Mouse (Mus musculus) neutrophil, adult 83 days (primary cell): Measurements from ENCODE around the gene 6330403K07Rik. TPM values are rescaled to one million over a fixed set of nuclear protein-coding genes. Genes with fewer than 3 reads are reported as not detected.

Experiments
- total RNA-seq, 2 experiments: library from RNA; stranded (reverse); gene quantifications; one replicate each; pipeline ENCODE4 v1.2.4; 2023

The 6330403K07Rik gene
- total RNA-seq = not detected

GRCm38 (mm10) chr11:71033163-71033761, at the start of gene 6330403K07Rik:
6330403K07Rik (minus strand) TSS chr11:71033513.

GRCm38 (mm10) chr11:71019201-71020068, 13.9 kb downstream of the 6330403K07Rik start, which contains the start of the genes Mis12 and Derl2:
Mis12 (plus strand) TSS chr11:71019611.
Derl2 (minus strand) TSS chr11:71019841.

DNA sequence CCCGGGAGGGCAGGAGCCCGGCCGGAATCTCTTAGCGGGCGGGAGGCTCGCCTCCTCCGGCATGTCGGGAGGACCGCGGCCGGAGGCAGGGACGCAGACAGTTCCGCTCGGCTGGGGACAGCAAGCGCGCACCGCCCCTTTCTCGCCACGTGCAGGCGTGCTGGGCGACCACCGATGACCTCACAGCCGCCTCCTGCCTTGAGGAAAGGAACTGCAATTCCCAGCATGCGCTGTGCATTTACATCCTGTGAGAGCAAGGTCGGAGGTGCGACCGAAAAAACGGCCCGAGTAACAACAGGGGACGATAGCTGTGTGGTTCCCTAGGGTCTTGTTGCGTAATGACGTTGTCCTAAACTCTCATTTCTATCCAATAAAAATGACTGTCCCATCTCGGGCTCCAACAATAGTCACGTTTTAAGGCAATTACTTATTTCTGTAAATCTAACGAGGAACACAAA, 29.0 kb downstream of the 6330403K07Rik start, which contains the start of gene Dhx33:
Gene Dhx33, minus strand, starts transcription at position 122 of the 458 bp plus-strand sequence.

DNA sequence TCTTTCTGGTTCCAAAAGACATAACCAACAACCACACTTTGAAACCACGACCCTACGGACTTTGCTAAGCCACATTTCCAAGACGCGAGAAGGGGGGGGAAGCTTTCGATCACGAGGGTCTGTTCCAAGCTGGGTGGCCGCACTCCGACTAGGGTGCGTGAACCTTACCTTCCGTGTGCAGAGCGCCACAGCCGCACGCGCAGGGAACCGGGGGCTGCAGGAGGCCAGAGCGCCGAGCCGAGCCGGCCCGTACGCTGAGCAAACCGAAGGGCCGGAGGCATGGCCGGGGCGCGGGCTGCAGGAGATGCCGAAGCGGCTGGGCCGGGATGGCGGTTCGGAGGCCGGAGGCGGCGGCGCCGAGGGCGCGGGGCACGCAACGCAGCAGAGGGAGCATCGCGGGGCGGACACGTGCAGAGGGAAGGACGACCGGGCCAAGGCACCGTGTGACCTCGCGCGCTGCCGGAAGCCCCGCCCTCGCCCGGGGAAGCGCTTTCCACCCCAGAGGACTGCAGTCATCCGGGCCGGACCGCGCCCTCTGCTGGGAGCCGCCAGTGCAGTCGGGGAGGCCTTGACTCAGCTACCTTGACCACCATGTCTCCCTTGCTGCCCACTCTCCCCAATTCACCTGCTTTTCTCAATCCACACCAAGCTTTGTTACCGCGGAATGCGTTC, 50.6 kb downstream of the 6330403K07Rik start, which contains the start of gene C1qbp:
Gene C1qbp, minus strand, starts transcription at position 470 of the 672 bp plus-strand sequence.

Other genes starting within 250 kb of the 6330403K07Rik start
- 1 to 10 TPM; 1.0 to 1.2 TPM for gene Scimp, start 220.9 kb downstream of the 6330403K07Rik start, total RNA-seq
- 10 to 100 TPM; 13.5 to 14.3 TPM for gene Rabep1, start 188.7 kb downstream of the 6330403K07Rik start, total RNA-seq
- 10 to 100 TPM; 45.2 to 48.8 TPM for gene Nup88, start 63.5 kb downstream of the 6330403K07Rik start, total RNA-seq
- gene Rpain, start 63.3 kb downstream of the 6330403K07Rik start, total RNA-seq = 10 to 100 TPM; 31.0 to 31.1 TPM
- gene C1qbp, start 50.5 kb downstream of the 6330403K07Rik start, total RNA-seq = 10 to 100 TPM; 52.4 to 54.0 TPM
- 1 to 10 TPM; 9.2 to 9.3 TPM for gene Dhx33, start 29.1 kb downstream of the 6330403K07Rik start, total RNA-seq
- 10 to 100 TPM; 16.7 to 17.5 TPM for gene Mis12, start 13.9 kb downstream of the 6330403K07Rik start, total RNA-seq
- 10 to 100 TPM; 27.7 to 31.7 TPM for gene Derl2, start 13.7 kb downstream of the 6330403K07Rik start, total RNA-seq
- gene Nlrp1a, start 111.2 kb upstream of the 6330403K07Rik start, total RNA-seq = 10 to 100 TPM; 13.1 to 14.3 TPM
- gene Nlrp1b, start 197.2 kb upstream of the 6330403K07Rik start, total RNA-seq = 10 to 100 TPM in 1 of 2 experiments, 1 to 10 TPM in 1; 9.1 to 10.5 TPM